Comparison of ENCODE assay signal across 8 mouse cellular contexts in the genomic region with DNA sequence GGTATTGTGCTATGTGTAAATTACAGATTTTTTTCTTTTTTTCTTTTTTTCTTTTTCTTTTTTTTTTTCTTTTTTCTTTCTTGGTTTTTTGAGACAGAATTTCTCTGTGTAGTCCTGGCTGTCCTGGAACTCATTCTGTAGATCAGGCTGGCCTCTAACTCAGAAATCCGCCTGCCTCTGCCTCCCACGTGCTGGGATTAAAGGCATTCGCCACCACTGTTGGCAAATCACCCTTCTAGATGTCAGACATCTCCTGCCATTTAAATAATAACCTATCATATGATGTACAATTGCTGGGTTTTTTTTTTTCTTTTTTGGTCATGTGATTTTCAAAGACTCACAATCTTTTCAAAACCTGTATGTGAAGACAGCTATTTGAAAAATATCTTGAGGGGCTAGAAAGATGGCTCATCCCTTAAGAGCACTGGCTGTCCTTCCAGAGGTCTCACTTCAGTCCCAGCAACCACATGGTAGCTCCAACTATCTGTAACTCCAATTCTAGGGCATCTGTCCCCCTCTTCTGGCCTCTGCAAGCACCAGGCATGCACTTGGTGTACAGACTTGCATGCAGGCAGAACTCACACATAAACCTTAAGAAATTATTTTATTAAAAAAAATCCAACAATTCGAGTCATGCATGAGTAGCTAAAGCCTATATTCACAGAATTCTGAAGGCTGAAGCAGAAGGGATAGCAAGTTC. TPM values are rescaled to one million over a fixed set of nuclear protein-coding genes. Genes with fewer than 3 reads are reported as not detected.
DNase-seq lines count a peak whose midpoint lies in the region; ATAC-seq and TF ChIP-seq lines count a peak whose summit lies in the region.

No protein-coding gene starts in this region.

- no peak for TF ChIP-seq POLR2A in limb, embryonic 14.5 days (IDR thresholded peaks at IDR 0.05; ENCODE audit: borderline replicate concordance, extremely low read depth, insufficient read depth, insufficient read length)

- 82% methylated on average over 4 of the region's 4 CpGs for WGBS in limb, embryonic 14.5 days

- H3K9me3 ChIP-seq in limb, embryonic 14.5 days (ENCODE audit: control insufficient read depth, low read length): no peaks in the 10 kb centered on the region

- H3K36me3 ChIP-seq in limb, embryonic 14.5 days (ENCODE audit: control insufficient read depth, insufficient read depth, low read length): no peaks in the 10 kb centered on the region

- H3K4me3 ChIP-seq in gastrocnemius, adult 2 months: peak overlapping the region; percentile 99
- peak overlapping the region; percentile 95 for H3K4me3 ChIP-seq in limb, embryonic 14.5 days (replicated peaks; ENCODE audit: low read length)

- no peak for ATAC-seq in limb, embryonic 14.5 days (ENCODE audit: low FRiP score, low read depth)

- H3K9ac ChIP-seq in limb, embryonic 14.5 days (ENCODE audit: low read depth, low read length, severe bottlenecking): no peak overlapping the region

- intact Hi-C loops in gastrocnemius, adult 2 months (cut with DNase I): loop anchor here (2.0 kb wide), 1 partner anchor 39 kb away; no protein-coding TSS in a partner anchor

- H3K27me3 ChIP-seq in limb, embryonic 14.5 days (ENCODE audit: control insufficient read depth, insufficient read depth, low read length): no peaks in the 10 kb centered on the region

- no peak for DNase-seq in gastrocnemius, adult 2 months
- DNase-seq in gastrocnemius, postnatal 10 days: no peak
- peak; percentile 22 for DNase-seq in thymus, postnatal 4 days
- DNase-seq in thymus, adult 18-20 months: no peak
- no peak for DNase-seq in limb, embryonic 14.5 days (ENCODE audit: low spot score)
- DNase-seq in c-Kit-positive CD71-positive TER-119-positive erythroid progenitor cells, embryonic 14.5 days (ENCODE audit: low spot score): no peak
- DNase-seq in gastrocnemius, adult 18-20 months (ENCODE audit: low spot score): no peak
- no peak for DNase-seq in cerebellum, adult 18-20 months

- peaks cover 7% of the 10 kb centered on the region for H3K4me1 ChIP-seq in limb, embryonic 14.5 days (ENCODE audit: control insufficient read depth, insufficient read depth, low read length)

- peak; percentile 31; the same call in 1 of the 2 replicates for TF ChIP-seq CTCF in gastrocnemius, adult 2 months (IDR thresholded peaks at IDR 0.05)

- H3K4me2 ChIP-seq in limb, embryonic 14.5 days (replicated peaks; ENCODE audit: low read depth, low read length, severe bottlenecking): peak overlapping the region; percentile 80

- H3K27ac ChIP-seq in gastrocnemius, adult 2 months: peak overlapping the region; percentile 98
- no peak overlapping the region for H3K27ac ChIP-seq in limb, embryonic 14.5 days (replicated peaks; ENCODE audit: low read depth, low read length)

RNA-seq across cellular contexts. Expression of gene Fbxo11, which starts 2.3 kb away (rescaled TPM):
- total RNA-seq in gastrocnemius, adult 2 months (2021): 10 to 100 TPM; 33.2 to 38.8 TPM
- total RNA-seq in gastrocnemius, postnatal 10 days (2021): 10 to 100 TPM; 37.7 to 50.5 TPM
- 50.9 and 63.0 TPM in 2 replicates for polyA plus RNA-seq in limb, embryonic 14.5 days (2012; rRNA removed)
- polyA plus RNA-seq in limb, embryonic 14.5 days (2014; fragmentation: Nextera tagmentation; extraction: Ambion mirVana): 29.5 and 34.1 TPM in 2 replicates
- total RNA-seq in gastrocnemius, adult 18-20 months (2021): 10 to 100 TPM; 32.9 to 39.2 TPM
